Mouse (Mus musculus) fibroblast of lung, adult 2 months (primary cell): ENCODE results near the gene Pcnx3.

Source experiments
- DNase-seq: peaks from one replicate; pipeline ENCODE4 v3.0.0-alpha.2; 2011; ENCODE audit warnings: low read depth

Pcnx3 gene

GRCm38 (mm10) chr19:5688200-5689087 is at the start of gene Pcnx3, which contains the start of gene Map3k11:
Gene Pcnx3 (minus strand): TSS chr19:5688908.
Gene Map3k11 (plus strand): TSS chr19:5688742.
- DNase-seq, result peak; percentile 99

- no peak for DNase-seq
Measured at GRCm38 (mm10) chr19:5734325-5734724, 45.6 kb upstream of the Pcnx3 start.

- DNase-seq, result peak; percentile 82
Measured at GRCm38 (mm10) chr19:5731264-5731978, 42.7 kb upstream of the Pcnx3 start.

GRCm38 (mm10) chr19:5730314-5731186 is 41.8 kb upstream of the Pcnx3 start:
- no peak for DNase-seq

GRCm38 (mm10) chr19:5729444-5729815 is 40.7 kb upstream of the Pcnx3 start, which contains the start of gene Fam89b:
Gene Fam89b (minus strand): TSS chr19:5729653.
- no peak for DNase-seq

- no peak for DNase-seq
Measured at GRCm38 (mm10) chr19:5728631-5729443, 40.1 kb upstream of the Pcnx3 start.

GRCm38 (mm10) chr19:5727701-5728100 is 39.0 kb upstream of the Pcnx3 start:
- peak; percentile 56 for DNase-seq

GRCm38 (mm10) chr19:5726961-5727578 is 38.4 kb upstream of the Pcnx3 start:
- no peak for DNase-seq

GRCm38 (mm10) chr19:5725767-5726515 is 37.2 kb upstream of the Pcnx3 start, which contains the start of gene Ehbp1l1:
Gene Ehbp1l1 (minus strand): TSS chr19:5726317.
- no peak for DNase-seq

- no peak for DNase-seq
Measured at GRCm38 (mm10) chr19:5725029-5725707, 36.5 kb upstream of the Pcnx3 start.

- DNase-seq, result peak; percentile 83
Measured at GRCm38 (mm10) chr19:5724549-5724941, 35.8 kb upstream of the Pcnx3 start.

GRCm38 (mm10) chr19:5723934-5724548 is 35.3 kb upstream of the Pcnx3 start:
- no peak for DNase-seq

GRCm38 (mm10) chr19:5722848-5723425 is 34.2 kb upstream of the Pcnx3 start:
- DNase-seq, result no peak

- DNase-seq, result no peak
Measured at GRCm38 (mm10) chr19:5721233-5721632, 32.5 kb upstream of the Pcnx3 start.

- DNase-seq, result no peak
Measured at GRCm38 (mm10) chr19:5716955-5717354, 28.2 kb upstream of the Pcnx3 start.

GRCm38 (mm10) chr19:5715793-5716688 is 27.3 kb upstream of the Pcnx3 start:
- no peak for DNase-seq

- DNase-seq, result peak; percentile 69
Measured at GRCm38 (mm10) chr19:5713730-5714129, 25.0 kb upstream of the Pcnx3 start.
